Mouse (Mus musculus) cerebellum, adult 2 months (tissue): Measurements from ENCODE around the gene Vmac. TPM values are rescaled to one million over a fixed set of nuclear protein-coding genes. Genes with fewer than 3 reads are reported as not detected.

Experiments used
- DNase-seq, 2 experiments: peaks; one replicate each; pipeline ENCODE4 v3.0.0; 2021
- H3K27ac ChIP-seq: fragments of 200-500 bp; 2 replicates; pipeline ENCODE4 v1.5.1; 2012; ENCODE audit warnings: low read length, control low read depth, inconsistent platforms; ENCODE audit not compliant: insufficient read depth
- H3K27me3 ChIP-seq: fragments of 200-500 bp; 2 replicates; pipeline ENCODE4 v1.6.1; 2012; ENCODE audit warnings: inconsistent platforms, mild to moderate bottlenecking, low read length, moderate library complexity; ENCODE audit not compliant: control insufficient read depth, insufficient read depth
- H3K4me1 ChIP-seq: fragments of 200-500 bp; 2 replicates; pipeline ENCODE4 v1.6.1; 2011; ENCODE audit warnings: low read length; ENCODE audit not compliant: control insufficient read depth, insufficient read depth
- H3K4me3 ChIP-seq: fragments of 200-500 bp; replicated peaks from 2 replicates; pipeline ENCODE3; 2011; ENCODE audit warnings: mild to moderate bottlenecking, low read depth, low read length, control low read depth; ENCODE audit not compliant: insufficient read depth
- CTCF ChIP-seq: fragments of 200-500 bp; IDR thresholded peaks from 2 replicates; pipeline ENCODE4 v1.5.1; 2011; ENCODE audit warnings: low read depth, mild to moderate bottlenecking, control low read depth, low read length, moderate library complexity, borderline replicate concordance; ENCODE audit not compliant: insufficient read depth
- POLR2A ChIP-seq: fragments of 200-500 bp; IDR thresholded peaks from 2 replicates; pipeline ENCODE4 v1.6.1; 2011; ENCODE audit warnings: low read length, control low read depth, borderline replicate concordance; ENCODE audit not compliant: insufficient read depth
- WGBS: fragments of 180-500 bp; shearing (Covaris S2); methylation state at CpG from one replicate; pipeline ENCODE4 v1.1.7; 2018; 5-methylcytosine and 5-hydroxymethylcytosine counted together
- polyA plus RNA-seq: library from polyadenylated mRNA; depleted of rRNA; stranded (reverse); fragments of >200 nt; gene quantifications from 2 replicates; pipeline ENCODE4 v1.2.3, GENCODE M21; 2012; rRNA removed

Gene Vmac
- polyA plus RNA-seq, 1 experiment: 18.2 TPM

GRCm38 (mm10) chr17:56673647-56674416 lies 44.0 kb downstream of the Vmac start:
- no peak for TF ChIP-seq CTCF
- TF ChIP-seq POLR2A: no peak
- Histone ChIP-seq H3K27ac (peak overlapping the region; percentile 61; the same call in 1 of the 2 replicates), H3K27me3 (no peaks in the 10 kb centered on the region), H3K4me1 (peaks cover 14% of the 10 kb centered on the region; the same call in 1 of the 2 replicates), H3K4me3 (peak overlapping the region; percentile 91)
- DNase-seq: peak in 1 of 2 experiments; percentile 40
- under 1% methylated on average over 37 of the region's 37 CpGs for WGBS

DNA sequence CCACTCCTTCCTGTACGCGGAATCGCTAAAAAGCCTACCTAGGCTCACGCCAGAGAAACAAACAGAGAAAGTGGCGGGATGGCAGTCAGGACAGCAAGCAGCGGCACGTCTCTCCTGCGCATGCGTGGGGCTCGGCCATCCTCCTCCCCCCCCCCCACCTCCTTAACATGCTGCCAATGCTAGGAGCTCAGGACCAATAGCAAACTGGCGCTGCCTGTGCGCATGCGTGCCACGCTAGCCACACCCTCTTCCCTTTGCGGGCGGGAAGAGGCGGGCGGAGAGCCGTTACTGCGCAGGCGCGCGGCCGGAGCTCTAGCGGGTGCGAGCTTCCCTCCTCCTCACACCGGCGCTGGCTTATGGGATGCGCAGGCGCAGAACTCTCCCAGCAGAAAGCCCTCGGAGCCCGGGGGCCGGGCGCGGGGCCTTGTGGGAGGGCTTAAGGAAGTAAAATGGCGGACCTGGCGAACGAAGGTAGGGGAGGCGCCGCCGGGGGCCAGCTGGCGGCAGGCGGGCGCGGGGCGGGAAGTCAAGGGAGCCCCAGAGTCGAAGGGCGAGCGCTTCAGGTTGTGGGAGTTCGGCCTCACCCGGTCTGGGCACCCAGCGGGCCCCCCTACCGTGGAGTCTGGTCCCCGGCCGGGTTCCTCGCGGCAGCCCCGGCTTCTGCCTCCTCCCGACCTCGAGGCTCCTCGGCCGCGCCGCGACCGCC lies 44.7 kb downstream of the Vmac start, which contains the start of gene Ranbp3:
TSS of gene Ranbp3 (plus strand) at position 354 of the 706 bp plus-strand sequence.
- Histone ChIP-seq H3K27ac (peak within 1 kb of the TSS; percentile 74), H3K4me3 (peak within 1 kb of the TSS; percentile 91), H3K27me3 (no peaks in the 10 kb centered on the region), H3K4me1 (peaks cover 14% of the 10 kb centered on the region; the same call in 1 of the 2 replicates)
- under 1% methylated on average over 65 of the region's 66 CpGs for WGBS
- TF ChIP-seq POLR2A (peak; percentile 98), CTCF (no peak)
- peak; percentile 99 to 100 for DNase-seq

- H3K4me1 ChIP-seq: no peaks in the 10 kb centered on the region; the same call in 1 of the 2 replicates
- TF ChIP-seq POLR2A (no peak), CTCF (no peak)
- no peak overlapping the region for H3K4me3 ChIP-seq
- 91% methylated on average over 8 of the region's 8 CpGs for WGBS
- no peak overlapping the region for H3K27ac ChIP-seq
- no peak for DNase-seq
- no peaks in the 10 kb centered on the region for H3K27me3 ChIP-seq
These were observed 48.1 kb downstream of the Vmac start for GRCm38 (mm10) chr17:56669766-56670165.

- Histone ChIP-seq H3K27me3 (no peaks in the 10 kb centered on the region), H3K27ac (no peak overlapping the region), H3K4me1 (no peaks in the 10 kb centered on the region; the same call in 1 of the 2 replicates), H3K4me3 (peak overlapping the region; percentile 80)
- DNase-seq: peak; percentile 83 to 87
- WGBS: 3% methylated on average over 31 of the region's 31 CpGs
- TF ChIP-seq CTCF (peak; percentile 88), POLR2A (0 out of 2 replicates have a peak, but pooled peaks have one; percentile 16)
These were observed 49.3 kb downstream of the Vmac start for GRCm38 (mm10) chr17:56668384-56669144.

GRCm38 (mm10) chr17:56667591-56667990 lies 50.2 kb downstream of the Vmac start:
- no peak overlapping the region for H3K4me3 ChIP-seq
- TF ChIP-seq POLR2A (no peak), CTCF (no peak)
- no peak for DNase-seq
- no peak overlapping the region for H3K27ac ChIP-seq
- WGBS: 70% methylated on average over 3 of the region's 3 CpGs
- no peaks in the 10 kb centered on the region; the same call in 1 of the 2 replicates for H3K4me1 ChIP-seq
- no peaks in the 10 kb centered on the region for H3K27me3 ChIP-seq

- no peak overlapping the region for H3K4me3 ChIP-seq
- 74% methylated on average over 4 of the region's 4 CpGs for WGBS
- DNase-seq: no peak
- no peaks in the 10 kb centered on the region for H3K4me1 ChIP-seq
- TF ChIP-seq CTCF (no peak), POLR2A (no peak)
- H3K27me3 ChIP-seq: no peaks in the 10 kb centered on the region
- H3K27ac ChIP-seq: no peak overlapping the region
These were observed 51.4 kb downstream of the Vmac start for GRCm38 (mm10) chr17:56666384-56666783.

GRCm38 (mm10) chr17:56664333-56664732 lies 53.5 kb downstream of the Vmac start:
- no peaks in the 10 kb centered on the region for H3K4me1 ChIP-seq
- no peak overlapping the region for H3K27ac ChIP-seq
- DNase-seq: no peak
- WGBS: 9% methylated on average over 10 of the region's 10 CpGs
- no peak overlapping the region for H3K4me3 ChIP-seq
- TF ChIP-seq CTCF (no peak), POLR2A (no peak)
- H3K27me3 ChIP-seq: no peaks in the 10 kb centered on the region

Other genes with a start within 250 kb of the Vmac start
- gene Ptprs, start 241.5 kb downstream of the Vmac start, polyA plus RNA-seq: 478 and 518 TPM in 2 replicates
- gene Znrf4, start 205.6 kb downstream of the Vmac start, polyA plus RNA-seq: not detected in 2 replicates
- 7.2 and 7.8 TPM in 2 replicates for gene Gm20219, start 163.6 kb downstream of the Vmac start, polyA plus RNA-seq
- 137 and 143 TPM in 2 replicates for gene Safb2, start 133.4 kb downstream of the Vmac start, polyA plus RNA-seq
- gene Safb, start 133.2 kb downstream of the Vmac start, polyA plus RNA-seq: 139 and 141 TPM in 2 replicates
- 154 and 169 TPM in 2 replicates for gene 2410015M20Rik, start 108.3 kb downstream of the Vmac start, polyA plus RNA-seq
- 1,004 and 1,008 TPM in 2 replicates for gene Rpl36, start 104.6 kb downstream of the Vmac start, polyA plus RNA-seq
- 86.0 and 88.7 TPM in 2 replicates for gene Lonp1, start 91.1 kb downstream of the Vmac start, polyA plus RNA-seq
- 1.2 and 1.4 TPM in 2 replicates for gene Catsperd, start 89.9 kb downstream of the Vmac start, polyA plus RNA-seq
- 122 and 125 TPM in 2 replicates for gene Ranbp3, start 44.7 kb downstream of the Vmac start, polyA plus RNA-seq
- gene Ndufa11, start 255 bp downstream of the Vmac start, polyA plus RNA-seq: 518 and 557 TPM in 2 replicates
- 7.2 and 9.3 TPM in 2 replicates for gene Nrtn, start 39.5 kb upstream of the Vmac start, polyA plus RNA-seq
- 168 and 169 TPM in 2 replicates for gene Dus3l, start 46.7 kb upstream of the Vmac start, polyA plus RNA-seq
- 3.0 and 3.5 TPM in 2 replicates for gene Prr22, start 52.2 kb upstream of the Vmac start, polyA plus RNA-seq
- 3.1 and 3.6 TPM in 2 replicates for gene Rfx2, start 113.0 kb upstream of the Vmac start, polyA plus RNA-seq
- 0.03 TPM in 2 replicates for gene Acsbg2, start 156.4 kb upstream of the Vmac start, polyA plus RNA-seq
- 0.03 TPM in 1 of 2 replicates, not detected in the other for gene 1700061G19Rik, start 157.5 kb upstream of the Vmac start, polyA plus RNA-seq
- 45.7 and 47.9 TPM in 2 replicates for gene Mllt1, start 217.4 kb upstream of the Vmac start, polyA plus RNA-seq